Mouse (Mus musculus): ENCODE results near the gene Cavin4. TPM values are rescaled to one million over a fixed set of nuclear protein-coding genes. Genes with fewer than 3 reads are reported as not detected.
"Not testable (repeated sequence)": the region's sequence is repeated elsewhere in the genome, so short reads cannot be mapped to it uniquely, and the experiment has no call there.

The Cavin4 gene
- total and polyA plus RNA-seq, 2 experiments, result not detected

GRCm38 (mm10) chr4:48674412-48674811, 11.1 kb downstream of the Cavin4 start:
- Histone ChIP-seq H3K79me2 (ENCODE audit: control insufficient read depth, insufficient read depth, low read length) (no peaks in the 10 kb centered on the region), H3K4me1 (ENCODE audit: control insufficient read depth, insufficient read depth, low read length) (no peaks in the 10 kb centered on the region)

GRCm38 (mm10) chr4:48676570-48677185, 13.4 kb downstream of the Cavin4 start:
- Histone ChIP-seq H3K79me2 (ENCODE audit: control insufficient read depth, insufficient read depth, low read length) (no peaks in the 10 kb centered on the region), H3K9ac (ENCODE audit: low read depth, low read length) (no peak overlapping the region), H3K4me3 (ENCODE audit: insufficient read depth, low read depth, low read length) (no peak overlapping the region), H3K36me3 (ENCODE audit: control insufficient read depth, insufficient read depth, low read length) (no peaks in the 10 kb centered on the region), H3K27me3 (ENCODE audit: control insufficient read depth, insufficient read depth, low read length) (no peaks in the 10 kb centered on the region), H3K4me1 (ENCODE audit: control insufficient read depth, insufficient read depth, low read length) (no peaks in the 10 kb centered on the region), H3K27ac (replicated peaks; ENCODE audit: insufficient read depth, low read depth, low read length) (no peak overlapping the region)
- no peak for DNase-seq (ENCODE audit: extremely low read depth, low read depth, low spot score)
- no peak for TF ChIP-seq POLR2A (IDR thresholded peaks at IDR 0.05; ENCODE audit: extremely low read depth, insufficient read depth, low read length)
- TF ChIP-seq CTCF (IDR thresholded peaks at IDR 0.05; ENCODE audit: low read depth, low read length), result no peak
- WGBS, result 93% methylated on average over 13 of the region's 13 CpGs

More at GRCm38 (mm10) chr4:48674412-48674811, 11.1 kb downstream of the Cavin4 start:
- Histone ChIP-seq H3K4me3 (ENCODE audit: insufficient read depth, low read depth, low read length) (no peak overlapping the region), H3K27me3 (ENCODE audit: control insufficient read depth, insufficient read depth, low read length) (no peaks in the 10 kb centered on the region), H3K27ac (replicated peaks; ENCODE audit: insufficient read depth, low read depth, low read length) (no peak overlapping the region), H3K9ac (ENCODE audit: low read depth, low read length) (no peak overlapping the region), H3K36me3 (ENCODE audit: control insufficient read depth, insufficient read depth, low read length) (no peaks in the 10 kb centered on the region)
- WGBS, result 83% methylated on average over 7 of the region's 7 CpGs
- DNase-seq (ENCODE audit: extremely low read depth, low read depth, low spot score), result no peak
- TF ChIP-seq CTCF (IDR thresholded peaks at IDR 0.05; ENCODE audit: low read depth, low read length) (no peak), POLR2A (IDR thresholded peaks at IDR 0.05; ENCODE audit: extremely low read depth, insufficient read depth, low read length) (no peak)

GRCm38 (mm10) chr4:48677276-48677675, 14.0 kb downstream of the Cavin4 start:
- 98% methylated on average over 8 of the region's 8 CpGs for WGBS

GRCm38 (mm10) chr4:48677812-48678211, 14.5 kb downstream of the Cavin4 start:
- no peak for DNase-seq (ENCODE audit: extremely low read depth, low read depth, low spot score)
- Histone ChIP-seq H3K4me3 (ENCODE audit: insufficient read depth, low read depth, low read length) (no peak overlapping the region), H3K9ac (ENCODE audit: low read depth, low read length) (no peak overlapping the region), H3K27me3 (ENCODE audit: control insufficient read depth, insufficient read depth, low read length) (no peaks in the 10 kb centered on the region), H3K36me3 (ENCODE audit: control insufficient read depth, insufficient read depth, low read length) (no peaks in the 10 kb centered on the region), H3K4me1 (ENCODE audit: control insufficient read depth, insufficient read depth, low read length) (no peaks in the 10 kb centered on the region), H3K79me2 (ENCODE audit: control insufficient read depth, insufficient read depth, low read length) (no peaks in the 10 kb centered on the region), H3K27ac (replicated peaks; ENCODE audit: insufficient read depth, low read depth, low read length) (no peak overlapping the region)
- whole genome bisulfite sequencing, result 70% methylated on average over 2 of the region's 2 CpGs
- TF ChIP-seq POLR2A (IDR thresholded peaks at IDR 0.05; ENCODE audit: extremely low read depth, insufficient read depth, low read length), result no peak
- no peak for TF ChIP-seq CTCF (IDR thresholded peaks at IDR 0.05; ENCODE audit: low read depth, low read length)

More at GRCm38 (mm10) chr4:48677276-48677675, 14.0 kb downstream of the Cavin4 start:
- Histone ChIP-seq H3K27me3 (ENCODE audit: control insufficient read depth, insufficient read depth, low read length) (no peaks in the 10 kb centered on the region), H3K9ac (ENCODE audit: low read depth, low read length) (no peak overlapping the region), H3K36me3 (ENCODE audit: control insufficient read depth, insufficient read depth, low read length) (no peaks in the 10 kb centered on the region), H3K4me1 (ENCODE audit: control insufficient read depth, insufficient read depth, low read length) (no peaks in the 10 kb centered on the region), H3K27ac (replicated peaks; ENCODE audit: insufficient read depth, low read depth, low read length) (no peak overlapping the region), H3K4me3 (ENCODE audit: insufficient read depth, low read depth, low read length) (no peak overlapping the region), H3K79me2 (ENCODE audit: control insufficient read depth, insufficient read depth, low read length) (no peaks in the 10 kb centered on the region)
- DNase-seq (ENCODE audit: extremely low read depth, low read depth, low spot score), result no peak
- TF ChIP-seq CTCF (IDR thresholded peaks at IDR 0.05; ENCODE audit: low read depth, low read length), result no peak
- no peak for TF ChIP-seq POLR2A (IDR thresholded peaks at IDR 0.05; ENCODE audit: extremely low read depth, insufficient read depth, low read length)

GRCm38 (mm10) chr4:48678793-48679192, 15.5 kb downstream of the Cavin4 start:
- no peak overlapping the region for H3K9ac ChIP-seq (ENCODE audit: low read depth, low read length)
- H3K4me3 ChIP-seq (ENCODE audit: insufficient read depth, low read depth, low read length), result no peak overlapping the region
- no peak for DNase-seq (ENCODE audit: extremely low read depth, low read depth, low spot score)
- no peaks in the 10 kb centered on the region for H3K36me3 ChIP-seq (ENCODE audit: control insufficient read depth, insufficient read depth, low read length)
- H3K27ac ChIP-seq (replicated peaks; ENCODE audit: insufficient read depth, low read depth, low read length), result no peak overlapping the region
- no peak for TF ChIP-seq POLR2A (IDR thresholded peaks at IDR 0.05; ENCODE audit: extremely low read depth, insufficient read depth, low read length)
- no peak for TF ChIP-seq CTCF (IDR thresholded peaks at IDR 0.05; ENCODE audit: low read depth, low read length)
- H3K4me1 ChIP-seq (ENCODE audit: control insufficient read depth, insufficient read depth, low read length), result no peaks in the 10 kb centered on the region
- no peaks in the 10 kb centered on the region for H3K27me3 ChIP-seq (ENCODE audit: control insufficient read depth, insufficient read depth, low read length)
- WGBS, result 93% methylated on average over 9 of the region's 9 CpGs
- H3K79me2 ChIP-seq (ENCODE audit: control insufficient read depth, insufficient read depth, low read length), result no peaks in the 10 kb centered on the region

GRCm38 (mm10) chr4:48679728-48680127, 16.4 kb downstream of the Cavin4 start:
- H3K27ac ChIP-seq (replicated peaks; ENCODE audit: insufficient read depth, low read depth, low read length); H3K79me2 ChIP-seq (ENCODE audit: control insufficient read depth, insufficient read depth, low read length); H3K4me3 ChIP-seq (ENCODE audit: insufficient read depth, low read depth, low read length); H3K36me3 ChIP-seq (ENCODE audit: control insufficient read depth, insufficient read depth, low read length); H3K4me1 ChIP-seq (ENCODE audit: control insufficient read depth, insufficient read depth, low read length); H3K27me3 ChIP-seq (ENCODE audit: control insufficient read depth, insufficient read depth, low read length); DNase-seq (ENCODE audit: extremely low read depth, low read depth, low spot score); H3K9ac ChIP-seq (ENCODE audit: low read depth, low read length): not testable (repeated sequence)
- WGBS, result 33% methylated on average over 6 of the region's 6 CpGs
